Mouse (Mus musculus) urinary bladder, adult 2 months (tissue): Measurements from ENCODE around the gene Lyzl4. TPM values are rescaled to one million over a fixed set of nuclear protein-coding genes. Genes with fewer than 3 reads are reported as not detected.
A peak's percentile ranks its signal among the peaks of the same experiment; 100 is the strongest.

Experiments
- DNase-seq: peaks from one replicate; pipeline ENCODE4 v3.0.0; 2022; ENCODE audit warnings: low spot score
- polyA plus RNA-seq: library from polyadenylated mRNA; depleted of rRNA; stranded (reverse); fragments of >200 nt; gene quantifications from 2 replicates; pipeline ENCODE4 v1.2.3, GENCODE M21; 2012

Lyzl4 gene
- polyA plus RNA-seq, 1 experiment: 0.73 TPM

DNA sequence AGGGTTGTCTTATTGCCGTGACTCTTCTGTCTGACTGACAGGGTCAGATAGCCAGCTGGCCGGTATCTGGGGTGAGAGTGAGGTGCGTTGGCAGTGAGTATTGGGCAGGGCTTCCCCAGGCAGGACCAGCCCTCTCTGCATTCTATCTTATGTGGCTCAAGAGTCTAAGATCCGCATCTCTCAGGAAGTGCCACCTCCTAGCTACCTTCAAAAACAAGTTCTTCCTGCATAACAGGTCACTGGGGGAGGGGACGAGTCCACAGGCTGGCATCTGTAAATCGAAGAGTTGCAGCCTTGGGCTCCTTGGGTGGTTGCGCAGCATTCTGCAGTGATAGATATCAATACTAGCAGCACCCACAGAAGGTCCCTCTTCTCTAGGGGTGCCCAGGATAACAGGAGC lies 5.1 kb upstream of the Lyzl4 start:
- DNase-seq: no peak

- no peak for DNase-seq
These were observed 3.0 kb upstream of the Lyzl4 start for GRCm38 (mm10) chr9:121644855-121645254.

DNA sequence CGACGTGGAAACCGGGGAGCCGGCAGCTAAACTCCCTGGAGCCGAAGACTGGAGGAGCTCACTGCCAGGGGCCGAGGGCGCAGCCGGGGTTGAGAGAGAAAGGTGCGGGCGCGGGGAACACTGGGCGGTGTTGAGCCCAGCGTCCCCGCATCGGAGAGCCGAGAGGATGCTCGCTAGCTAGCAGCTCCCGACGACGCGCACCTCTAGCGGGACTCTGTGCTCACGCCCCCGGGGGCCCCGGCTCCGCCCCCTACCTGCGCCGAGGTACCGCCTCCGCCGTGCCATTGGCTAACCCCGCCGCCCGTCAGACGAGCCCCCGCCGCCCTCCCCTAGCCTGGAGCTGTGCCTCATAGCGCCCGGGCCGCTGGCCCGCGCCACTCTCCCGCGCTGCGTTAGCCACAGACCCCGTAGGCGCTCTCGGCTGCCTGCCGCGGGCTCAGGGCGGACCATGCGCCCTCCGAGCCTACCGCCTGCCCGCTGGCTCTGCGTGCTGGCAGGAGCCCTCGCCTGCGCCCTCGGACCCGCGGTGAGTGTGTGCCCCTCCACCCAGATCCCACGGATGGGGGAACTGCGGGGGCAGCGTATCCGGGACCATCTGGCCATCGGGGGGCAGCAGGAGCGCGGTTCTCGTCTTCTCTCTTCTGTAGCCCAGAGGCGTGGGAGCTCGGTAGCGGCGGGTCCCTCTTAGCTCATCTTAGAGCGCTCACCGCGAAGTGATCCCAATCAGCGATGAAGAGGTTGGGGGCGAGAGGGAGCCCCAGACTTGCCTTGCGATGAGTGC lies 695 bp upstream of the Lyzl4 start, which contains the start of gene Vipr1:
TSS of gene Vipr1 (plus strand) at position 316 of the 781 bp plus-strand sequence.
- DNase-seq: peak; percentile 70

DNA sequence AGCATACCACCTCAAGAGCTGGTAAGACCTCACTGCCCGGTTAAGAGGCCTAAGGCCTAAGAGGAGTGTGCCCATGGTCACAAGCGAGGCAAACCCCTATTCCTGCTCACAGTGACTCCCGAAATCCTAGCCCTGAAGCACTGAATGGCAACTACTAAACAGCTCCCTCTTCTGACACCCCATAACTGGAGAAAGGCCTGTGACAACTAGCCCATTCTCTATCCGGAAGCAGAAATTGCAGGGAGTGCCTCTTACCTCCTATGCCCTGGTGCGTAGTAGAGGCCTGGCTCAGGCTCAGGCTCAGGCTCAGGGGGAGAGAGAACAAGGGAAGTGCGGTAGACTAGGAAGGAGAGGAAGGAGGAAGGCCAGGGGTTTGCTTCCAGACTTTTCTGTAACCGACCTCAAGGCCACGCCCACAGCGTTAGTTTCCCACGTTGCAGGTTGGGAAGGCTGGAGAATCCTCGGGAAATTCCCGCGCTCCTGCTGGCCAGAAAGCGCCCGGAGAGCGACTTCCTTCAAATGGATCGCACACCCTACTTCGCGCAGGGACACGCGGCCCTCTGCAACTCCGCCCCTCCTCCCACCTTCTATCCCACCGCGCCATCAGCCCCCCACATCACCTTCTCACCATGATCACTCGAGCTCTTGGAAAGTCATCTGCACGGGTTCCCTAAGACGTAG lies 521 bp downstream of the Lyzl4 start:
- no peak for DNase-seq

DNA sequence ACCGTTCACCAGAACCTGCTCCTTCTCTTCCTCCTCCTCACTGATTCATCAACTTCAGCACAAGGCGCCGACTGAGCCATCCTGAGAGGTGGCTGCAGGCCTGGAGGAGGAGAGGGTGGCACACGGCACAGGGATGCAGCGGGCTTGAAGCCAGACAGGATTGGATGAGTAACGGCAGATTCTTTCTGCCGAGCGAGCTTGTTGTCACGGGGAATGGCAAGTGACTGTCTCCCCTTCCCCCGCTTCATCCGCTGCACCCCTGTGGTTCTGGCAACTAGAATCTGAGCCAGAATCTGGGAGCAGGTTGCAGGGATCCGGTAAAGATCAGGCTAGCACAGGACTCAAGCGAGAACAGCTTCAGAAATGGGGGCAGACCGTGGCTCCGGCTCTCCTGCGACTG lies 2.1 kb downstream of the Lyzl4 start:
- no peak for DNase-seq

DNA sequence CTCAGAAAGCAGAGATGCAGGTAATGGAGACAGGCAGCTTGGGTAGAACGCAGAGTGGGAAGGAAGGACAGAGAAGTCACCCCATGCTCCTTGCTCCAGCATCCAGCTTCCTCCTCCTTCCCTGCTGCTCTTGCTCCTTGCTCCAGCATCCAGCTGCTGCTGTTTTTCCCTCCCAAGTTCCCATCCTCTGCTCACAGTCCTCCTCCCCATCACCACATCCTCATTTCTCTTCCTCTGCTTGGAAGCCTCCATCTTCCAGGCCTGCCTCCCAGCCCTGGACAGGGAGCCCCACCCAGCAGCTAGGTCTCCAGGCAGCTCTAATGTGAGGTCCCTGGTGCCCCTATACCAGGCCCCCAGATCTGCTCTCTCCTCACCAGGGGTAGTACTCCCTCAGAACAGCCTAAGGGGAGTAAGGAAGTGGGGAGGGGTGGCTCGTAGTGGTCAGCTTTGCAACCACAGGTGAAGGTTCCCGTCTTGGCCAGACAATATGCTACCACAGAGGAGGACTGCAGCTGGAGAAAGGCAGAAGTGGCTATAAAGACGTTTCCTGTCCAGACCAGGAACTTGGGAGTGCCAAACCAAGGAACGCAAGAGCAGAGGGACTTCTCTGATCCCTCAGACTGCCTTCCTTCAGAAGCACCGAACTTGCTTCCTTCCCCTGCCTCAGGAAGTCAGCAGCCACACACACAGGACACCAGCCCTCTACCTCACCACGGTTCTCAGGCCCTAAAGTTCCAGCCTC lies 5.9 kb downstream of the Lyzl4 start:
- no peak for DNase-seq

- no peak for DNase-seq
These were observed 8.6 kb downstream of the Lyzl4 start for GRCm38 (mm10) chr9:121633306-121633705.

DNA sequence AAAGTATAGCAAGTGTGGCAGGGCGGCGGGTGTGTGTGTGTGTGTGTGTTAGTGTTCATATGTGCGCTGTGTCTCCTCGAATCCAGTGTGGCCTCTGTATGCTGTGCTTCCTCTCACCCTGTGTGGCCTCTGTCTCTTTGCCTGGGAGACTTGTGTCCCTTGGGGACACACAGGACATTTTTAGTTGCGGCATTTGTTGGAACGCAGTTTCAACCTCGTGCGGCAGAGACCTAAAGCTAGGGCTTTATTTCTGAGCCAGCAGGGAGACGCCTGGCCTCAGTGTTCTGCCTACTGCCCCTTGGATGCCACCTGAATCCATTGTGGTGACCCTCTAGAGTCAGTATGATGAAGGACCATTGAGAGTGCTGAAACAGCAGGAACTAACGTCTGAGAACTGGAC lies 9.0 kb downstream of the Lyzl4 start:
- no peak for DNase-seq

GRCm38 (mm10) chr9:121631946-121632345 lies 9.9 kb downstream of the Lyzl4 start:
- DNase-seq: no peak

- DNase-seq: no peak
These were observed 11.3 kb downstream of the Lyzl4 start for GRCm38 (mm10) chr9:121630627-121631026.

DNA sequence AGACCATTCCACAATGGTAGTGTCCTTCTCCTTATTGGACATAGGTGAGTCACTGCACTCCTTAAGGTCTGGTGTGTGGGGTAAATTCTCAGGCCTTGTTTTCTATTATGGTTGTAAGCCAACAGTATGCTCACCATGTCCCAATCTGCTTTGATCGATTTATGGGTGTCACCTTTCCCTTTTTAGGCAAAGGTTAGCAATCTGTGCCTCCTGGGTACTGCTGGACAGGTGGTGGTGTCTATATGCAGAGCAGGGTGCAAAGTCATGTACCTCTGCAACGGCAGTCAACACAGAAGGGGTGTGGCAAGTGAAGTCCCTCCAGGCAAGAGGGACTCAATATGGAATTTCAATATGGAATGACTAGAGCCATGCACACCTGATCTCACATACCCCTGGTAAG lies 17.0 kb downstream of the Lyzl4 start:
- no peak for DNase-seq

DNA sequence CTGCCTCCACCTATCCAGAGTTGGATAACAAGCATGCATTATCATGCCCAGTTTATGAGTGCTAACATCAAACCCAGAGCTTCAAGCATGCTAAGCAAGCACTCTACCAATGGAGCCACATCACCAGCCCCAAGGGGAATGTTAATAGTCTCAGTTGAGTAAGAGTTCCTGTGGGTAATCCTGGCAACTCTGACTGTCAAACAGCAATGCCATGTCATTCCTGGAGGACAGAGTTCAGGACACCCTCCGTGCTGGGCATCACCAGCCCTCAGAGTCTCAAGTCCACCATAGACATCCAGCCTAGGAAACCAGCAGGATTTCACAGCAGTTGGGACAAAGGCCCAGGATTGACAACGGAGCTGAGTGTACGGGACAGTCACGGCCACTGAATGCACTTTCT lies 18.7 kb downstream of the Lyzl4 start:
- DNase-seq: no peak

GRCm38 (mm10) chr9:121619441-121619840 lies 22.5 kb downstream of the Lyzl4 start:
- no peak for DNase-seq

GRCm38 (mm10) chr9:121616471-121616870 lies 25.4 kb downstream of the Lyzl4 start:
- no peak for DNase-seq

DNA sequence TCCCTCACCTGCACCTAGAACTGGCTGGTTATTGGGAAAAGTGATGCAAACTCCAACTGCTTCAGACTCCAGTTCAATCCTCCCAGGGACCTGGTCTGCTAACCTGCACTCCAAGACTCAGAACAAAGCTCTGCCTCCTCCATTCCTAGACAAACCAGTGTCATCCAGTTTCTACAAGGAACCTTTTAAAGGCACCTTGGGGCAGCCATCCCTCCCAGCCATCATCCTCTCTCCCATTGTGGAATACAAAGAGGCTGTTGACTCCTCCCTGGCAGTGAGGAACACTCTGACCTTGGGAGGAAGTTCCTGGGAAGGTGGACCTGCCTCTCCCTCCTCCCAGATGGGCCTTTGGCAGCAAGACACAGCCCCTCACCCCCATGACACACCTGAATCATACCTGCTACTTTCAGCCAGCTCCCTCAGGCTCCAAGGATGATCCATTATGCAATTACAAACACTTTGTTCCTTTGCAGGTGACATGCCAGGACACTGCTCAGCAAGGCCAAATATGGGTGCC lies 27.6 kb downstream of the Lyzl4 start:
- DNase-seq: no peak

GRCm38 (mm10) chr9:121613192-121613591 lies 28.7 kb downstream of the Lyzl4 start:
- no peak for DNase-seq

DNA sequence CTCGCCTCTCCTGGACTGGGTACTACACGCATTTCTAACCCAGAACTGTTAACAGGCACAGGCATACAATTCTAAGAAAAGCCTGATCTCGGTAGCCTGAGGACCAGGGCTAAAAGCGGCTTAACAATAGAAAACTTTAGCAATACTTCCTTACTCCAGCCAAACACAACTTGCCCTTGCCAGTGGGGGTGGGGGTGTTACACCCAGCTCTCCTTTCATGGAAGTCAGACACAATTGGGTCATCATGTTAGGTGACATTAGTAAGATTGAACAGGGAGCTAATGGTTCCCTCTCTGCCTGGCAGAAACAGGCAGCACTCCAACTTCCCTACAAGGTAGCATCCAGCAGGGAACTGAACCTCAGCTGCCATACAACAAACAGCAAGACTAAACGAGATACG lies 32.5 kb downstream of the Lyzl4 start:
- no peak for DNase-seq

- DNase-seq: no peak
These were observed 35.3 kb downstream of the Lyzl4 start for GRCm38 (mm10) chr9:121606498-121607096.

DNA sequence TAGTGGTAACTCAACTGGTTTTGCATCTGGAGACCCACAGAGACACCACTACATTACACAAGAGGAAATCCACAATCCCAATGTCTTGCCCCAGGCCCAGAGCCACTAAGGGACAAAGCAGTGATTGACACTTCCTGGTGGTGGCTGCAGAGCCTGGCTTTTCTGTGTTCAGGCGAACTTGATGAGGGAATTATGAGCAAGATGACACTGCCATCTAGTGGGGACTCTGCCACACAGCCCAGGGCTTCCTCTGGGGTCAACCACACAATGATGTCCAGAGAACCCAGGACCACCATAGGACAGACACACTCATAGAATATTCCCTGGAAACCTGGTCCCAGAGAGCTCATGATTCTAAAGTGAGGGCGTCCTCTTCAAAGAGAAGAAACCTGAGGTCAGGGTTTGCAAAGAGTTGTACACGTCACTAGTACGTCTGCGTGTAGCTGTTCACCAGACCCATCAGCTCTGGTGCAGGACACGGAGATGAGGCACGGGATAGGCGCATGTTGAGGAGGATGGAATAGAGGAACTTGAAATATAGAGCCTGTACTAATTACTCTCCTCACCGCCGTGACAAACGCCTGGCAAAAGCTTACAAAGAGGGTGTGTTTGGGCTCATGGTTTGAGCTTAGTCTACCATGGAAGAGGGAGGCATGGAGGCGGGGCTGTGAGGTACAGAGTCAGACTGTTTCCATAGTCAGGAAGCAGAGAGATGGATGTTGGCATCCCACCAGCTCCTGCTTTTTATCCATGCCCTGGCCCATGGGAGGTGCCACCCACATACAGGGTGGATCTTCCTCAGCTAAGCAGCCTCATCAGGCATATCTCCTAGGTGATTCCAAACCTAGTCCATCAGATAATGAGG lies 36.2 kb downstream of the Lyzl4 start:
- peak; percentile 33 for DNase-seq

- no peak for DNase-seq
These were observed 39.5 kb downstream of the Lyzl4 start for GRCm38 (mm10) chr9:121602381-121602780.

DNA sequence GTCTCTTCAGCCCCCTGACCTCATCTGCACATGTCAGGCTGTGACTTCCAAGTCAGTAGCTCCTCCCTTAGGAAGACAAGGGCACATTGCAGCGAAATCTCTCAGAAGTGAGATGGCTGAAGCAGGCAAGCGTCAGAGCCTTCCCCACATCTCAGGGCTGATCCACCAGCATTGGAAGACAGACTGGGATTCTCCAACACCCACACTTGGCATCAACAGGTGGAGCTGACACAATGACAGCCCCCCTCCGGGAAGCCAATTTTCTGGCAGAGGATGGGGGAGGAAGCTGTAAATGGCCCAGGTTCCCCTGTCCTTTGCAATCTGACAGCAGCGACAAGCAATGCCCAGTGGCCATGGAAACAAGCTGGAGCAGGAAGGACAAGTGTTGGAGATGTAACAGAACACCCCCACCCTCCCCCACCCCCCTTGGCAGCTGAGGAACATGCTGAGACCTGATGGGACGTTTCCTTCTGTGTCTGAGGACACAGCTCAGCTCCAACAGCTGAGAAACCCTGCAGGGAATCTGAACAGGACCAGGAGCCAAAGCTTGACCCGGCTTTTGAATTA lies 41.0 kb downstream of the Lyzl4 start:
- no peak for DNase-seq
